Mouse (Mus musculus) neural tube, embryonic 12.5 days (tissue): ENCODE results near the gene Zc3h4. TPM values are rescaled to one million over a fixed set of nuclear protein-coding genes. Genes with fewer than 3 reads are reported as not detected.
A peak's percentile ranks its signal among the peaks of the same experiment; 100 is the strongest.

Experiments
- ATAC-seq: fragments of 200-750 bp; cut with Nextera tagmentation; 2 replicates; pipeline ENCODE4 v1.8.0; 2017; ENCODE audit warnings: low read depth, mild to moderate bottlenecking, moderate TSS enrichment, moderate library complexity; ENCODE audit not compliant: low FRiP score
- H3K27ac ChIP-seq: fragments of 300-500 bp; sonication (generic); 2 replicates; pipeline ENCODE4 v1.5.1; 2016
- H3K27me3 ChIP-seq: fragments of 300-500 bp; sonication (generic); replicated peaks from 2 replicates; pipeline ENCODE4 v1.6.1; 2016; ENCODE audit warnings: mild to moderate bottlenecking
- H3K36me3 ChIP-seq: fragments of 300-500 bp; sonication (generic); 2 replicates; pipeline ENCODE4 v1.6.1; 2016; ENCODE audit warnings: mild to moderate bottlenecking
- H3K4me1 ChIP-seq: fragments of 300-500 bp; sonication (generic); 2 replicates; pipeline ENCODE4 v1.6.1; 2016
- H3K4me2 ChIP-seq: fragments of 300-500 bp; sonication (generic); replicated peaks from 2 replicates; pipeline ENCODE4 v1.6.1; 2016; ENCODE audit warnings: mild to moderate bottlenecking
- H3K4me3 ChIP-seq: fragments of 300-500 bp; sonication (generic); 2 replicates; pipeline ENCODE4 v1.5.1; 2016
- H3K9ac ChIP-seq: fragments of 300-500 bp; sonication (generic); 2 replicates; pipeline ENCODE4 v1.6.1; 2016; ENCODE audit warnings: mild to moderate bottlenecking
- H3K9me3 ChIP-seq: fragments of 300-500 bp; sonication (generic); 2 replicates; pipeline ENCODE4 v1.6.1; 2016; ENCODE audit warnings: mild to moderate bottlenecking
- WGBS: fragments of 180-500 bp; shearing (Covaris S2); methylation state at CpG from one replicate; pipeline ENCODE4 v1.1.7; 2016; 5-methylcytosine and 5-hydroxymethylcytosine counted together
- polyA plus RNA-seq: library from polyadenylated mRNA; unstranded; fragments of >200 nt; fragmentation: Nextera tagmentation; extraction: Ambion mirVana; gene quantifications from 2 replicates; pipeline ENCODE4 v1.2.1, GENCODE M21; 2016

Gene Zc3h4
- polyA plus RNA-seq, 1 experiment from 2014 or later = 27.8 TPM

DNA sequence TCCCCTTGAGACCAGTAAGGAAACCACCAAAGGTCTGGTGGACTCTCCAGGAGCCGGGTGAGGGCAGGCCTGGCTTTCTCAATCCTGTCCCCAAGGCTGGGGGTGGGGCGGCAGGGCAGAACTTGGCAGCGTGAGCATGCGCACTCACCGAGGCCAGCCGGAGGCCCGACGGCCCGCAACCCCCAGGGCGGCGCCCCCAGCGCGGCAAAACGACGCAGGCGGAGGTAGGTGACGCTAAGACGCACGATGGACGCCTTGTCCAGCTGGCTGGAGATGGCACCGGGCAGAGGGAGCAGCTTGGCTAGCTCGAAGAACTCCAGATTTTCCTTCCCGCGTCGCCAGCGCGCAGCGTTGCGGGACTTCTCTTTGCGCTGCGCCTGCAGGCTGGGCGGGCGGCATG is 73.7 kb downstream of the Zc3h4 start:
- no peak overlapping the region for H3K9ac ChIP-seq
- WGBS = 4% methylated on average over 33 of the region's 33 CpGs
- H3K27ac ChIP-seq = no peak overlapping the region
- no peak overlapping the region for H3K4me3 ChIP-seq
- H3K9me3 ChIP-seq = no peaks in the 10 kb centered on the region
- peaks cover 23% of the 10 kb centered on the region for H3K4me1 ChIP-seq
- H3K4me2 ChIP-seq = peak overlapping the region; percentile 40
- ATAC-seq = no peak
- H3K36me3 ChIP-seq = no peaks in the 10 kb centered on the region
- H3K27me3 ChIP-seq = peaks cover 75% of the 10 kb centered on the region

- no peak overlapping the region for H3K27ac ChIP-seq
- peaks cover 67% of the 10 kb centered on the region for H3K27me3 ChIP-seq
- H3K9ac ChIP-seq = no peak overlapping the region
- ATAC-seq = no peak
- peak overlapping the region; percentile 64 for H3K4me2 ChIP-seq
- WGBS = 4% methylated on average over 23 of the region's 23 CpGs
- H3K4me1 ChIP-seq = peaks cover 23% of the 10 kb centered on the region
- no peaks in the 10 kb centered on the region for H3K36me3 ChIP-seq
- no peaks in the 10 kb centered on the region for H3K9me3 ChIP-seq
- peak overlapping the region; percentile 34 for H3K4me3 ChIP-seq
These were observed 74.6 kb downstream of the Zc3h4 start for GRCm38 (mm10) chr7:16475321-16475720.

DNA sequence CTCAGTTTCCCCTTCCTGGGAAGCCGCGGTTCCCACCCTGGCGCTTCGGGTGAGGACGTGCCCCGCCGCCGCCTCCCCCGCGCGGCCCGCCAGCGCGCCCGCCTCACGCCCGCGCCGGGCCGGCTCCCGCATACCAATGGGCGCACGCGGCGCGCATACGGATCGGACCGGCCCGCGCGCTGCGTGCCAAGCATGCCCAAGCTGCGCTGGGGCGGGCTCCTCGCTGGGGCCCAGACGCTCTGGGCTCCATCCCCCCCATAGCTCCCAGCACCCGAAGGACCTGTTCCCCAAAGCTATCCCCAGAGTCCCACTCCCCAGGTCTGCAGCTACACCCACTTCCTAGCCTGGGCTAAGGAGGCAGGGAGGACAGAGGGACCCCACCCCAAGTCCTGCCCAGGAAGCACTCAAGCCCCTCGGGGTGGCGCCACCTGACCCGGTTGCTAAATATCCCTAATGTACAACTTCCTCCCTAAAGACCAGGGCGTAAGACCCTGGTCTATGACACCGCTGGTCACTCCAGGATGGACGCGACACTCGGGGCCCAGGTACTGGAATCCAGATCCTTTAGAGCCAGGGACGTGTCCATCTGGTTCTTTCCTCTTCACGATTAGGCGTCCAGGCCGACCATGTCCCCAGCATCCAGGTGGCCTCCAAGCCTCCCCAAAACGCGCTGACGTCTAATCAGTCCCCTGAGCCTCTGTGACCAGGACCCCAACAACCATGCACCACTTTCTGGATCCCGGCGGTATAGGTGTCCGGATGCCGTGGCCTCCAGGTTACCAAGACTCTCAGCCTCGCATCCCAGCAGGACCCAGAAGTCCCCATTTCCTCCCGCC is 75.3 kb downstream of the Zc3h4 start:
- 0 out of 2 replicates have a peak, but pooled peaks have one; percentile 38 for ATAC-seq
- Histone ChIP-seq H3K4me3 (peak overlapping the region; percentile 34), H3K36me3 (no peaks in the 10 kb centered on the region), H3K27me3 (peaks cover 61% of the 10 kb centered on the region), H3K4me1 (peaks cover 23% of the 10 kb centered on the region), H3K27ac (no peak overlapping the region), H3K9me3 (no peaks in the 10 kb centered on the region), H3K4me2 (peak overlapping the region; percentile 64), H3K9ac (no peak overlapping the region)
- under 1% methylated on average over 59 of the region's 59 CpGs for WGBS

GRCm38 (mm10) chr7:16476600-16476989 is 75.9 kb downstream of the Zc3h4 start:
- Histone ChIP-seq H3K4me1 (peaks cover 23% of the 10 kb centered on the region), H3K27me3 (peaks cover 58% of the 10 kb centered on the region), H3K27ac (no peak overlapping the region), H3K9ac (no peak overlapping the region), H3K9me3 (no peaks in the 10 kb centered on the region), H3K4me3 (peak overlapping the region; percentile 34), H3K36me3 (no peaks in the 10 kb centered on the region), H3K4me2 (peak overlapping the region; percentile 64)
- WGBS = 3% methylated on average over 34 of the region's 34 CpGs
- no peak for ATAC-seq

- peak within 1 kb of the TSS; percentile 64 for H3K4me2 ChIP-seq
- H3K36me3 ChIP-seq = no peaks in the 10 kb centered on the region
- H3K27ac ChIP-seq = no peak within 1 kb of the TSS
- H3K9ac ChIP-seq = no peak within 1 kb of the TSS
- peaks cover 52% of the 10 kb centered on the region for H3K27me3 ChIP-seq
- peaks cover 19% of the 10 kb centered on the region for H3K4me1 ChIP-seq
- peak within 1 kb of the TSS; percentile 34 for H3K4me3 ChIP-seq
- WGBS = 88% methylated on average over 8 of the region's 8 CpGs
- H3K9me3 ChIP-seq = no peaks in the 10 kb centered on the region
- ATAC-seq = no peak
These were observed 76.9 kb downstream of the Zc3h4 start, which contains the start of gene Npas1 for GRCm38 (mm10) chr7:16477628-16478027. Gene Npas1, minus strand, starts transcription at chr7:16477728.

Other genes with a start within 250 kb of the Zc3h4 start
- 194 and 205 TPM in 2 replicates for gene Meis3, start 225.8 kb upstream of the Zc3h4 start, polyA plus RNA-seq
- 14.9 and 16.5 TPM in 2 replicates for gene Dhx34, start 178.9 kb upstream of the Zc3h4 start, polyA plus RNA-seq
- 0.09 and 0.10 TPM in 2 replicates for gene C5ar2, start 156.8 kb upstream of the Zc3h4 start, polyA plus RNA-seq
- 0.87 and 1.2 TPM in 2 replicates for gene C5ar1, start 141.4 kb upstream of the Zc3h4 start, polyA plus RNA-seq
- gene Inafm1, start 127.3 kb upstream of the Zc3h4 start, polyA plus RNA-seq = 27.0 and 28.5 TPM in 2 replicates
- 47.7 and 49.5 TPM in 2 replicates for gene Ccdc9, start 114.1 kb upstream of the Zc3h4 start, polyA plus RNA-seq
- gene Bbc3, start 92.5 kb upstream of the Zc3h4 start, polyA plus RNA-seq = 22.7 and 25.0 TPM in 2 replicates
- 321 and 328 TPM in 2 replicates for gene Sae1, start 13.1 kb upstream of the Zc3h4 start, polyA plus RNA-seq
- 58.5 and 66.6 TPM in 2 replicates for gene Tmem160, start 51.9 kb downstream of the Zc3h4 start, polyA plus RNA-seq
- gene Npas1, start 76.8 kb downstream of the Zc3h4 start, polyA plus RNA-seq = 1.0 and 1.4 TPM in 2 replicates
- gene Arhgap35, start 214.1 kb downstream of the Zc3h4 start, polyA plus RNA-seq = 33.5 and 36.8 TPM in 2 replicates